Mouse (Mus musculus) ES-Bruce4 (cell line): ENCODE data around the gene Acrbp. TPM values are rescaled to one million over a fixed set of nuclear protein-coding genes. Genes with fewer than 3 reads are reported as not detected.
A peak's percentile ranks its signal among the peaks of the same experiment; 100 is the strongest.
"Not testable (repeated sequence)": the region's sequence is repeated elsewhere in the genome, so short reads cannot be mapped to it uniquely, and the experiment has no call there.

Source experiments
- H3K27ac ChIP-seq: 2 replicates; pipeline ENCODE4 v1.5.1; 2012; ENCODE audit warnings: low read length, inconsistent platforms; ENCODE audit not compliant: insufficient read depth
- H3K27me3 ChIP-seq: 2 replicates; pipeline ENCODE4 v1.6.1; 2012; ENCODE audit warnings: mild to moderate bottlenecking, low read length, inconsistent platforms; ENCODE audit not compliant: control insufficient read depth, poor library complexity, insufficient read depth, severe bottlenecking
- H3K36me3 ChIP-seq: 2 replicates; pipeline ENCODE4 v1.6.1; 2012; ENCODE audit warnings: inconsistent platforms, mild to moderate bottlenecking, low read length, moderate library complexity; ENCODE audit not compliant: control insufficient read depth, poor library complexity, insufficient read depth, severe bottlenecking
- H3K4me1 ChIP-seq: one replicate; pipeline ENCODE4 v1.8.1; 2011; ENCODE audit warnings: low read length; ENCODE audit not compliant: control insufficient read depth, insufficient read depth
- H3K4me3 ChIP-seq: 2 replicates; pipeline ENCODE4 v1.5.1; 2011; ENCODE audit warnings: low read depth, mild to moderate bottlenecking, low read length
- H3K9ac ChIP-seq: 2 replicates; pipeline ENCODE4 v1.6.1; 2012; ENCODE audit warnings: low read depth, mild to moderate bottlenecking, inconsistent platforms; ENCODE audit not compliant: poor library complexity, severe bottlenecking
- H3K9me3 ChIP-seq: replicated peaks from 2 replicates; pipeline ENCODE4 v1.6.1; 2012; ENCODE audit warnings: mild to moderate bottlenecking, low read length, inconsistent platforms; ENCODE audit not compliant: control insufficient read depth, poor library complexity, insufficient read depth, severe bottlenecking
- CTCF ChIP-seq: IDR thresholded peaks from one replicate; pipeline ENCODE4 v1.8.1; 2011; ENCODE audit warnings: low read depth, low read length
- EP300 ChIP-seq: IDR thresholded peaks from 2 replicates; pipeline ENCODE4 v1.6.1; 2011; ENCODE audit warnings: low read depth, low read length; ENCODE audit not compliant: insufficient read depth
- POLR2A ChIP-seq: IDR thresholded peaks from one replicate; pipeline ENCODE4 v1.8.1; 2011; ENCODE audit warnings: low read length; ENCODE audit not compliant: insufficient read depth
- polyA plus RNA-seq: library from polyadenylated mRNA; stranded (reverse); fragments of >200 nt; gene quantifications from 2 replicates; pipeline ENCODE4 v1.2.4, GENCODE M21; 2011; ENCODE audit warnings: low read depth; ENCODE audit not compliant: missing spikeins, insufficient read depth, insufficient read length

The Acrbp gene
- polyA plus RNA-seq, 1 experiment, result 25.3 TPM

- no peak for TF ChIP-seq CTCF
- no peak for TF ChIP-seq POLR2A
- TF ChIP-seq EP300, result no peak
Observed at GRCm38 (mm10) chr6:125009181-125010073, 40.1 kb upstream of the Acrbp start.

GRCm38 (mm10) chr6:125017682-125018081 is 31.8 kb upstream of the Acrbp start:
- TF ChIP-seq POLR2A, result no peak
- no peak for TF ChIP-seq EP300
- TF ChIP-seq CTCF, result no peak
- Histone ChIP-seq H3K27ac (no peak overlapping the region), H3K9me3 (no peaks in the 10 kb centered on the region), H3K36me3 (peaks cover 18% of the 10 kb centered on the region), H3K4me3 (no peak overlapping the region), H3K27me3 (no peaks in the 10 kb centered on the region), H3K9ac (no peak overlapping the region), H3K4me1 (no peaks in the 10 kb centered on the region)

More at GRCm38 (mm10) chr6:125009181-125010073, 40.1 kb upstream of the Acrbp start:
- H3K4me1 ChIP-seq, result peaks cover 2% of the 10 kb centered on the region
- H3K27ac ChIP-seq, result peak overlapping the region; percentile 47
- no peaks in the 10 kb centered on the region for H3K27me3 ChIP-seq
- no peaks in the 10 kb centered on the region for H3K9me3 ChIP-seq
- peak overlapping the region; percentile 86 for H3K4me3 ChIP-seq
- H3K9ac ChIP-seq, result peak overlapping the region; percentile 98
- peaks cover 6% of the 10 kb centered on the region for H3K36me3 ChIP-seq

- not testable (repeated sequence) for H3K9ac ChIP-seq, H3K27ac ChIP-seq, H3K4me3 ChIP-seq, H3K9me3 ChIP-seq, H3K4me1 ChIP-seq, H3K27me3 ChIP-seq
- H3K36me3 ChIP-seq, result peaks cover 37% of the 10 kb centered on the region
- TF ChIP-seq CTCF, result peak; percentile 99
Observed at GRCm38 (mm10) chr6:125030532-125030931, 19.0 kb upstream of the Acrbp start.

- H3K4me1 ChIP-seq, result no peaks in the 10 kb centered on the region
Observed at GRCm38 (mm10) chr6:125031604-125032003, 17.9 kb upstream of the Acrbp start.

GRCm38 (mm10) chr6:125038666-125039065 is 10.8 kb upstream of the Acrbp start:
- H3K4me3 ChIP-seq, result no peak overlapping the region
- H3K9me3 ChIP-seq, result no peaks in the 10 kb centered on the region
- H3K27me3 ChIP-seq, result no peaks in the 10 kb centered on the region
- TF ChIP-seq POLR2A, result no peak
- no peak for TF ChIP-seq EP300
- TF ChIP-seq CTCF, result no peak
- peaks cover 22% of the 10 kb centered on the region for H3K36me3 ChIP-seq
- no peaks in the 10 kb centered on the region for H3K4me1 ChIP-seq
- no peak overlapping the region for H3K27ac ChIP-seq
- H3K9ac ChIP-seq, result peak overlapping the region; percentile 74

More at GRCm38 (mm10) chr6:125031604-125032003, 17.9 kb upstream of the Acrbp start:
- no peak overlapping the region for H3K4me3 ChIP-seq
- no peaks in the 10 kb centered on the region for H3K9me3 ChIP-seq
- peaks cover 41% of the 10 kb centered on the region for H3K36me3 ChIP-seq
- TF ChIP-seq EP300 (no peak), CTCF (no peak), POLR2A (no peak)
- H3K27ac ChIP-seq, result no peak overlapping the region
- no peak overlapping the region for H3K9ac ChIP-seq
- no peaks in the 10 kb centered on the region for H3K27me3 ChIP-seq

DNA sequence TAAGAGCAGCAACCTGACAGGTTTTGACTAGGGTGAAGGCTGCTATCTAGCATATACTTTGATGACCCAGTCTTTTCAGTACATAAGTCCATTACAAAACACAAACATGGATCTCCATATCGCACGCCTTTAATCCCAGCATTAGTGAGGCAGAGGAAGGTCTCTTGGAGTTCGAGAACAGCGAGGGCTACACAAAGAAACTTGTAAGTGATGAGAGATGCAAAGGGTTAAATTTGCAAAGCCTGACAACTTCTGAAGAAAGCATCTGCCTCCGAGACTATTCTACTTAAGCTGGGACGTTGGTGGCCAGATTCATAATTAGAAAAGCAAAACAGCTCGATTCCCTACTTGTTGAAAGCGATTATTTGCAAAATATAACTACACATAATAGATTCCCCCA is 10.4 kb upstream of the Acrbp start:
- H3K4me1 ChIP-seq, result no peaks in the 10 kb centered on the region
- H3K9ac ChIP-seq, result peak overlapping the region; percentile 74
- TF ChIP-seq CTCF (no peak), POLR2A (no peak), EP300 (no peak)
- H3K27ac ChIP-seq, result peak overlapping the region; percentile 34; the same call in 1 of the 2 replicates
- peak overlapping the region; percentile 52 for H3K4me3 ChIP-seq
- H3K27me3 ChIP-seq, result no peaks in the 10 kb centered on the region
- no peaks in the 10 kb centered on the region for H3K9me3 ChIP-seq
- peaks cover 22% of the 10 kb centered on the region for H3K36me3 ChIP-seq
